Mouse (Mus musculus) megakaryocyte-erythroid progenitor cell, adult 5-6 weeks (primary cell): ENCODE measurements around the gene Dennd1b. TPM values are rescaled to one million over a fixed set of nuclear protein-coding genes. Genes with fewer than 3 reads are reported as not detected.

Source experiments
- ATAC-seq: replicated peaks from 2 replicates; pipeline ENCODE4 v1.8.0; 2016; ENCODE audit warnings: mild to moderate bottlenecking, inconsistent platforms; ENCODE audit not compliant: severe bottlenecking, poor library complexity, low FRiP score, low TSS enrichment
- total RNA-seq, 2 experiments: library from RNA; stranded (forward) in 1 of 2; stranded (reverse) in 1 of 2; fragments of 200-1000, 215-1000 nt in 1 of 2; fragments of >200 nt in 1 of 2; fragmentation: Nextera tagmentation in 1 of 2; gene quantifications; 2 replicates each; pipeline ENCODE4 v1.2.3; 2014 to 2017

The Dennd1b gene
- total RNA-seq, 2 experiments from 2014 or later, result 13.8 to 21.0 TPM

GRCm38 (mm10) chr1:139000675-139001379 lies 37.6 kb downstream of the Dennd1b start:
- ATAC-seq, result no peak

- ATAC-seq, result no peak
These were observed 40.3 kb downstream of the Dennd1b start for GRCm38 (mm10) chr1:139003503-139003902.

GRCm38 (mm10) chr1:139006000-139006399 lies 42.8 kb downstream of the Dennd1b start:
- no peak for ATAC-seq

- no peak for ATAC-seq
These were observed 44.2 kb downstream of the Dennd1b start for GRCm38 (mm10) chr1:139007475-139007874.

- ATAC-seq, result no peak
These were observed 52.0 kb downstream of the Dennd1b start for GRCm38 (mm10) chr1:139015118-139015788.

GRCm38 (mm10) chr1:139021298-139021697 lies 58.1 kb downstream of the Dennd1b start:
- no peak for ATAC-seq

- no peak for ATAC-seq
These were observed 62.8 kb downstream of the Dennd1b start for GRCm38 (mm10) chr1:139025882-139026645.

DNA sequence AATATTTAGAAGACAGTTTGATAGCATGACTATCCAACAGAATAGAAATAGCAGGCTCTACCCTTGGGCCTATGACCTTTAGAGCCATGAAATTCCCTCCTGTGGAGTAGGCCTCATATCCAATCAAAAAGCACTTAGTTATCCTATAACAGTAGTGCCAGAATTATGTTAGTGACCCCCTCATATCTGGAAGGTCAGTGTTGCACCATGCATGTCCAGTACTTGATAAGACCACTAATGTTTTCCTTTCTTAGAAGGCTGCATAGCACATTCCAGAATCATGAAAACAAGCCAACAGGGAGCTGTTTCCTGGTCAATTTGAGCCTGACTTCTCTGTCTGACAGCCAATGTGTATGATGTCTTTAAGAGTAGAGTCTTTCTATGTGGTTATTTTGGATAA lies 66.3 kb downstream of the Dennd1b start:
- no peak for ATAC-seq

DNA sequence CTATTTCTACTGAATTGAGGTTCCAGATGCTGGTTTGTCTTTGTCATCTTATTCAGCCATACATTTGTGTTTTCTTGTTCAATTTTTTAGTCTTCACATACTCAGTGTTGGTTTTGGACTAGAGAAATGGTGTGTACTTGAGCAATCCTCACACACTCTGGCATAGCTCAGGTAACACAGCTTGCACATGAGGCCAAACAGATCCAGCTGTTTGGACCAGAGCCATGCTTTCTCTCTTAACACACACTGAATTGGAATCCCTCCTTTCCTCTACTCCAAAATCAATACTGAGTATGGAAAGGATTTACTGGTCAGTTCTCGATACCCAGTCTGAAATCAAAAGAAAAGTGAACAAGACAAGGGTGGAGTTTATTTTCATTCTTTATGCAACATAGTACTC lies 69.2 kb downstream of the Dennd1b start:
- no peak for ATAC-seq

DNA sequence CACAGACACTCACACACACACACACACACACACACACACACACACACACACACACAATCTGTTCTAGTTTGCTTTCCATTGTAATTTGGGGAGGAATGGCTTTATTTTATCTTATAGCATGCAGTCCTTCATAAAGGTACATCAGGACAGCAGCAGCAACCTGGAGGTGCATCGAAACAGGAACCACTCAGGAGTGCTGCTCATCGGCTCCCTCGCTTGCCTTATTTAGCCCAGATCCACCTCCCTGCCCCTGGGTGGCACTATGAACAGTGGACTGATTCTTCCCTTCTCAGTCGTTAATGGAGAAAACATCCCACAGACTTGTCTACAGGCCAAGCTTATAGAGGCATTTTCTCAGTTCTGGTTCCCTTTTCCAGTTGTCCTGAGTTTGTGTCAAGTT lies 71.9 kb downstream of the Dennd1b start:
- no peak for ATAC-seq

- 0 out of 2 replicates have a peak, but pooled peaks have one; percentile 2 for ATAC-seq
These were observed 73.1 kb downstream of the Dennd1b start for GRCm38 (mm10) chr1:139036302-139036701.

GRCm38 (mm10) chr1:139036768-139037507 lies 73.7 kb downstream of the Dennd1b start:
- ATAC-seq, result peak; percentile 47

- no peak for ATAC-seq
These were observed 74.8 kb downstream of the Dennd1b start for GRCm38 (mm10) chr1:139038074-139038473.

- no peak for ATAC-seq
These were observed 75.4 kb downstream of the Dennd1b start for GRCm38 (mm10) chr1:139038620-139039019.

- ATAC-seq, result no peak
These were observed 76.4 kb downstream of the Dennd1b start for GRCm38 (mm10) chr1:139039529-139040230.

GRCm38 (mm10) chr1:139049075-139049474 lies 85.8 kb downstream of the Dennd1b start:
- ATAC-seq, result no peak

DNA sequence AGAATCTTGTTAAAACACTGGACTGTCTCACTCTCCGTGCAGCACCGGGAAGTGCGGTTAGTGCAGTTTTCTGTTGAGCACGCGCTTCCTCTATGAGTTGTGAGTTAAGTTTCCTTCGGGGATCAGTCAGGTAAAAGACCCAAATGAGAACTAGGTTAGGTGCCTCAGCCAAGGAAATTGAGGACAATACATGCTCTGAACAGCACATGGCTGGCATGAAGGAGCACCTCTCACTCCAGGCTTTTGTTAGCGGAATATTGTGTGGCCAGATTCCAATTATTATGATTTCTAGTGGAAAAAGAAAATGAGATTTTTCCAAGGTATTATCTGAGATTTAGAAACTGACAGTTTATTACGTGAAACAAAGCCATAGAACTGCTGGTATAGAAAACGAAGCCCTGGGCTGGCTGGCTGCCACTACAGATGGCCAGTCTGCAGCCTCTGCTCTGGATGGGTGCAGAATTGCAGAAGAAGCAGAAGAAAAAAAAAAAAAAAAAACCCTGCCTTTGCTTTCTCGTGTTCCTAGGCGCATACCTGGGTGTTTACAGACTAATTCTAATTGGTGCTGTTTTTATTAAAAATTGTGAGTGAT lies 86.7 kb downstream of the Dennd1b start:
- no peak for ATAC-seq

GRCm38 (mm10) chr1:139053003-139053402 lies 89.8 kb downstream of the Dennd1b start:
- no peak for ATAC-seq

GRCm38 (mm10) chr1:139060301-139060700 lies 97.1 kb downstream of the Dennd1b start:
- no peak for ATAC-seq
